Mouse (Mus musculus) embryonic stem cell, embryonic (primary cell): ENCODE measurements around the gene Rhox1.
"Not testable (repeated sequence)": the region's sequence is repeated elsewhere in the genome, so short reads cannot be mapped to it uniquely, and the experiment has no call there.

Experiments
- CTCF ChIA-PET, 4 experiments: fragments of 300-600 bp in 2 of 4; fragments of 350-600 bp in 2 of 4; sonication (Branson Sonifier 250); formaldehyde crosslinking; loops; one replicate each; lab custom pipeline; 2022; ENCODE audit warnings: inconsistent platforms in 2 of 4; lab: Charles Lee
- POLR2A ChIA-PET, 4 experiments: fragments of 300-600 bp in 2 of 4; fragments of 350-600 bp in 2 of 4; sonication (Branson Sonifier 250); formaldehyde crosslinking; loops; one replicate each; lab custom pipeline; 2022; ENCODE audit warnings: antibody characterized with exemption in 4 of 4, inconsistent platforms in 1 of 4; lab: Charles Lee

Rhox1 gene

DNA sequence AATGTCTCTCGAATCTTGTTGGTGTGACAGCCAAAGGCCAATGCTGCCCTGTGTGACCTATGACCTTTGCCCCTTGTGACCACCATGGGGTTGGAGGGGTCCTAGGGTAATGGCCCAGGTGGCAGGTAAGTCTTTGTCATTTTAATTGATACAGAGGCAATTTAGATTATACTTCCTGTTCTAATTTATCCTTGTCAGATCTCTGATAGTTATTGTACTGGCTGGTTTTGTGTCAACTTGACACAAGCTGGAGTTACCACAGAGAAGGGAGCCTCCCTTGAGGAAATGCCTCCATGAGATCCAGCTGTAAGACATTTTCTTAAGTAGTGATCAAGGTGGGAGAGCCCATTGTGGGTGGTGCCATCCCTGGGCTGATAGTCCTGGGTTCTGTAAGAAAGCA, at the start of gene Rhox1:
Gene Rhox1 (minus strand): TSS at position 101 of the 400 bp plus-strand sequence.
- POLR2A ChIA-PET, CTCF ChIA-PET: not testable (repeated sequence)

DNA sequence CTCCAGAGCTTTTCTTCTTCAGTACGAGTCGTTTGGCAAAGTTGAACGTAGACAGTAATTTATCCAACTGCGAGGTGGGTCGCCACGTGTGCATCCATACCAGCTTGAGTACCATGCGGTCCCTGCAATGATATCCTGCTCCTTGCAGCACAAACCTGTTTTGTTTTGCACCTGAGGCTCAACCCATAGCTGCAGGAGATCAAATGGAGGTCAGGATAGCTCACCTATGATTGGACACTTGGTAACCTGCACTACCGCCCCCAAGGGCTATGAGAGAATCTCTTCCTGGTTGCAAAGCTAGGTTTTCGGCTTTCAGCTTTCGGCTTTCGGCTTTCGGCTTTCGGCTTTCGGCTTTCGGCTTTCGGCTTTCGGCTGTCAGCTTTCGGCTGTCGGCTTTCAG, 43.0 kb upstream of the Rhox1 start, which contains the start of gene Rhox4a:
Gene Rhox4a (plus strand): TSS at position 301 of the 400 bp plus-strand sequence.
- POLR2A ChIA-PET, CTCF ChIA-PET: not testable (repeated sequence)

DNA sequence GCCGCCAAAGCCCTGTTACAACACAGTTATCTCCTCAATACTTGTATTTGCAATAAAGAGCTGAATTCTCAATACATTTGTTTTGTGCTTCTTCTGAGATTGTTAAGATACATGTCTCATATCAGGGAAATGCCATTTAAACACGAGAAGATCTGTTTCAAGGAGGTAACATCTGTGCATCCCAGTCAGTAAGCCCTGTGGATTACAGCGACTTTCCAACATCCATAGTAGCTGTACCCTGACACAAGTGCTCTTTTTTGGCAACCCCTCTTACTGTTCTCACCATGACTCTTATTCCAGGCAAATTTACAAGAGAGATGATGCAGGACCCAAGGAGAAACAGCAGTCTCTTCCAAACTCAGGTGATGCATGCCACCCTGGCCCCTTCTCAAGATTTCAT, 27.6 kb upstream of the Rhox1 start, which contains the start of gene Rhox3a:
Gene Rhox3a (plus strand): TSS at position 301 of the 400 bp plus-strand sequence.
- CTCF ChIA-PET, POLR2A ChIA-PET: not testable (repeated sequence)

DNA sequence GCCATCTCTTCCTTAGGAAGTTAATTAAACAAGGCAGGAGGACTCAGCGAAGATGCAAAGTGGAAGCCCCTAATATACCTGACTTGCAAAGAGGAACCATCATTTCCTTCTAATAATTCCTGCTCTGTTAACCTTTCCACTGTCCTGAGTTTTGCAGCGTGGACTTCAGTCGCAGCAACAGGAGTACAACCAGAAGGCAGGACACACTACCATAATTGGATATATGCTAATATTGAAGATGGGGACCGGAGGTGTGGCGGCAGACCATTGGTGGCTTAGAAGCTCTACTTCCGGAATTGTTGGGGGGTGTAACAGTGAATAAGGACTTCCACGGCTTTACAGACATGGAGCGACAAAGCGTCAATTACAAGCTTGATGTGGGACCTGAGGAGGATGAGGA, 22.6 kb upstream of the Rhox1 start, which contains the start of gene Rhox2a:
Gene Rhox2a (plus strand): TSS at position 301 of the 400 bp plus-strand sequence.
- CTCF ChIA-PET, POLR2A ChIA-PET: not testable (repeated sequence)

DNA sequence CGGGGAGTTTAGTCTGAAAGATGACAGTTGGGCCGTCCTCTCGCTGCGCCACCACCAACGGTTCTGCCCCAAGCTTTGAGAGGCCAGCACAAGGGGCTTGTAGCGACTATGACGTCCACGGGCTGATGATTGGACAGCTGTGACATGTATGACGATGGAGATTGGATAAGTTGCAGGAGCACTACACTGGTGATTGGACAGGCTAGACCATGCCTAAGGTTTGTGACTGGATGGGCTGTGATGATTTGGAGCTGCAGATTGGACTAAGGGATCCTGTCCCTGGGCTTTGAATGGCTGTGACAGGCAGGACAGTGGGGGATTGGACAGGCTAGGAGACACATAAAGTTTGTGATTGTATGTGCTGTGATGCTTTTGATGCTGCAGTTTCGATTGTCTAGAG, 11.1 kb downstream of the Rhox1 start, which contains the start of gene Gm9:
Gene Gm9 (minus strand): TSS at position 101 of the 400 bp plus-strand sequence.
- POLR2A ChIA-PET: no interaction called here
- CTCF ChIA-PET: no interaction called here

DNA sequence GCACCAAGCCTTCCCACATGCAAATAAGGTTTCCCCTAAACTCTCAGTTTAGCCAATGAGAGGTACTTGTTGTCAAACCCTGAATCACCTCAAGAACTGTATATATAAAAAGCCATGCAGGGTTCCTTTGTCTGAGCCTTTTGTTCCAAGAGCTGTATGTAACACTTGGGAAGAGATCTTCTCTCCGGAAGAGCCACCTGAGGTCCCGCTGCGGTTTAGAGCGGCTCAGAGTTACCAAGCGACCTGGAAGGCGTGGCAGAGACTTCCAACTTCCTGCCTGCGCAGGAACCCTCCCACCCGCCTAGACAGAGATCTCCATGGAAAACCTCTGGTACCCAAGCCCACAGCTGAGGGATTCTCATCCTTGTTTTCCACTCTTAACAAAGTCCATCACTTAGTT, 23.4 kb downstream of the Rhox1 start:
- POLR2A ChIA-PET: interaction anchor here in 1 of 4 experiments (0.6 to 1.3 kb wide), 2 partner anchors 114 to 810 kb away, joined by 3 read pairs; partner anchors contain the start of gene Rpl39

DNA sequence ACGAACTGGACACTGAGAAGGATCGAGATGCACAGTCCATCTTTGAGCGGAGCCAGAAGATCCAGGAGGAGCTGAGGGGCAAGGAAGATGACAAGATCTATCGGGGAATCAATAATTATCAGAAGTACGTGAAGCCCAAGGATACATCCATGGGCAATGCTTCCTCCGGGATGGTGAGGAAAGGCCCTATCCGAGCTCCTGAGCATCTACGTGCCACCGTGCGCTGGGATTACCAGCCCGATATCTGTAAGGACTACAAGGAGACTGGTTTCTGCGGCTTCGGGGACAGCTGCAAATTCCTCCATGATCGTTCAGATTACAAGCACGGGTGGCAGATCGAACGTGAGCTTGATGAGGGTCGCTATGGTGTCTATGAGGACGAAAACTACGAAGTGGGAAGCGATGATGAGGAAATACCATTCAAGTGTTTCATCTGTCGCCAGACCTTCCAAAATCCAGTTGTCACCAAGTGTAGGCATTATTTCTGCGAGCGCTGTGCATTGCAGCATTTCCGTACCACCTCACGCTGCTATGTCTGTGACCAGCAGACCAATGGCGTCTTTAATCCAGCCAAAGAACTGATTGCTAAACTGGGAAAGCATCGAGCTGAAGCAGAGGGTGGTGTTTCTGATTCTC, 30.2 kb downstream of the Rhox1 start:
- ChIA-PET CTCF (no interaction called here), POLR2A (interaction anchor here in 1 of 4 experiments (1.5 kb wide), 1 partner anchor 106 kb away, joined by 6 read pairs; the partner anchor contains the start of gene Rpl39)

More for the DNA sequence above, 23.4 kb downstream of the Rhox1 start:
- CTCF ChIA-PET: no interaction called here

DNA sequence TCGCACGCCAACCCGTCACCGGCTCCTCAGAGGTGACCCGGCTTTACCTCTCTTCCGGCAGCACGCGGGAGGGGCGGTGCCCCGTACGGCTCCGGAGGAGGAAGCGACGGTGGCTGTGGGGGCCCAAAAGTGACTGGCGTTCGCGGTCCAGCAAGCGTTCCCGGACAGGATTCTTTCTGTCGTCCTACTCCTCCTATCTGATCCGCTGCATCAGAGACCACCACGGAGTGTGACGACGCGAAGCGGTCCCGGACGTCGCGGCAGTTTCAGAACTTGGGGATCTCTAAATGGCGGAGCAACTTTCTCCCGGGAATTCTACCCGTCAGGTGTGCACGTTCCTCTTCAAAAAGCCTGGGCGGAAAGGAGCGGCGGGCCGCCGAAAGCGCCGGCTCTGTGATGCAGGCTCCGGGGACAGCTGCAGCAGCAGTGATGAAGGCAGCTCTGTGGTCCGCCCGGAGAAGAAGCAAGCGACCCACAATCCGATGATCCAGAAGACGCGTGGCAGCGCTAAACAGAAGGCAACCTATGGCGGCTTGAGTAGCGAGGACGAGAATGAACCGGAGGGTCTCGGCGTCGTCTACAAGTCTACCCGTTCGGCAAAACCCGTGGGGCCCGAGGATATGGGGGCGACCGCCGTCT, 30.8 kb downstream of the Rhox1 start, which contains the start of the genes Ndufa1 and Rnf113a1:
Gene Ndufa1 (minus strand): TSS at position 59 of the 639 bp plus-strand sequence.
Gene Rnf113a1 (plus strand): TSS at position 141 of the 639 bp plus-strand sequence.
- ChIA-PET POLR2A (interaction anchor here in 1 of 4 experiments (1.5 kb wide), 1 partner anchor 106 kb away, joined by 6 read pairs; the partner anchor contains the start of gene Rpl39), CTCF (no interaction called here)

DNA sequence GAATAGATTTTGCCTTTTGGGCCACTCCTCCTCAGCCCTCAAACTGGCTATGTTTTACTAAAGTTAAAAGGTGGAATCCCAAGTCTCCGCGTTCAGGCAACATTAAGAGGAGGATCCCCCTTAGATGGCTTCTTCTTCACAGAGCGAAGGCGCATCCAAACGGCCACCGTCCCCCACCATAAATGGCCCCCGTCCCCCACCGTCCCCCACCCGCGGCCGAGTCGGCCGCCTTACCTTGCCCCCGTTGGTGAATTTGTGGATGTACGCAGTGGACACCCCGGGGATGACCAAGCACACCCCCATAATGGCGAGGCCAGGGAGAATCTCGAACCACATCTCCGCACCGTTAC, 31.3 kb downstream of the Rhox1 start:
- POLR2A ChIA-PET: interaction anchor here in 1 of 4 experiments (1.5 kb wide), 1 partner anchor 105 kb away, joined by 6 read pairs; the partner anchor contains the start of gene Rpl39
- CTCF ChIA-PET: no interaction called here

DNA sequence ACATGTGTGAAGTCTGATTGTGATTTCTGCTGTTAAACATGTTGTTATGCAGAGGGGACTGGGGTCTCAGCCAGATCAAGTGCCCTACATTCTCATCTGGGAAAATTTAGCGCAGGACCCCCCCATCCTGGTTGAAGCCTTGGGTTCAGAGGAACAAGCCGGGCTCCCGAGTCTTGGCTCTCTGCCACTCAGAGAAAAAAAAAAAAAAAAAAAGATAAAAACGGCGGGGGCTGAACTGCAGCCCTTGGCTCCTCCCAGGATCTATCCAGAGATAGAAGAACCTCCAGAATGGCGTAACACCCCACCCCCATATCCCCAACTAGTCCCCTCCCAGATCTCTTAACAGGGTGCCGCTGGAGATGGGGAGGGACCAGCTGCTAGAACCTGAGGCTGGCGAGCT, 37.7 kb downstream of the Rhox1 start:
- POLR2A ChIA-PET, CTCF ChIA-PET: not testable (repeated sequence)

DNA sequence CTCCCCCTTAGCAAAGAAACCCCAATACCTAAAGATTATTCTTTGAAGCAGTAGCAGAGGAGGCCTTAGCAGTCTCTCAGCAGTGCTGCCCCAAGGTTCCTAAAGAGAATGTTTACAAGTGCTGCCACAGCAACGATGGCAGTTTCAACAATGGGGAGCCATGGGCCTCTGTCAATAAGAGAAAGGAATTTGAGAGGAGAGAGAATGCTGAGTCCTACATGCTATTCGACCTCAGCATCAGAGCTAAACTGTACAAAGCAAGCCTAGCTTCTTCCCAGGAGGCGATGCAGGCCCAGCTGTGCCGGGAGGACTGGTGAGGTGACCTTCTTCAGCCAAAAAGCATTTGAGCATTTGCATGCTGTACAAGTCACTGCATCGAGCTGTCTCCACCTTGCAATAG, 53.3 kb downstream of the Rhox1 start, which contains the start of gene Akap14:
Gene Akap14 (minus strand): TSS at position 101 of the 400 bp plus-strand sequence.
- ChIA-PET CTCF (interaction anchor here in 1 of 4 experiments (2.4 kb wide), 1 partner anchor 14 kb away, joined by 10 read pairs; no protein-coding TSS in a partner anchor), POLR2A (no interaction called here)

DNA sequence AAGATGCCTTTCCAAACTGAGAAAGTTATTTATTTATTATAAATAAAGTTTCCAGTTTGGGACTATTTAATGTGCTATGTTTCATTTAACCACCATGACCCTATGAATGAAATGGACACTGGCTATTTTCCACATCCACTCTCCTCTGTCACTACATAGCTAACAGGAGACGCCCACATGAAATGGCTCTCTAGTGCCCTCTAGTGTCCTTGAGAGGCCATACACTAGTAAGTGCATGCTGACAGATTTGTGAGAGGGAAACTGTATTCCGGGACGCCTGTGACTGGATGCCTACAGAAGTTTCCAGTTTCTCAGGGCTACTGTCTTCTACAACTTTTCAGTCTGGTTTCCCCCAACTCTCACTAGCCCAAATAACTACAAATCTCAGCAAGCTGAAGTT, 55.0 kb downstream of the Rhox1 start:
- ChIA-PET CTCF (interaction anchor here in 3 of 4 experiments (0.7 to 2.4 kb wide), 5 partner anchors 10 to 36 kb away, joined by 3 to 10 read pairs (median 4); no protein-coding TSS in a partner anchor), POLR2A (interaction anchor here in 1 of 4 experiments (0.6 kb wide), 1 partner anchor 82 kb away, joined by 4 read pairs; the partner anchor contains the start of gene Rpl39)
